ENCODE assay signal across 16 mouse cellular contexts in the genomic region with DNA sequence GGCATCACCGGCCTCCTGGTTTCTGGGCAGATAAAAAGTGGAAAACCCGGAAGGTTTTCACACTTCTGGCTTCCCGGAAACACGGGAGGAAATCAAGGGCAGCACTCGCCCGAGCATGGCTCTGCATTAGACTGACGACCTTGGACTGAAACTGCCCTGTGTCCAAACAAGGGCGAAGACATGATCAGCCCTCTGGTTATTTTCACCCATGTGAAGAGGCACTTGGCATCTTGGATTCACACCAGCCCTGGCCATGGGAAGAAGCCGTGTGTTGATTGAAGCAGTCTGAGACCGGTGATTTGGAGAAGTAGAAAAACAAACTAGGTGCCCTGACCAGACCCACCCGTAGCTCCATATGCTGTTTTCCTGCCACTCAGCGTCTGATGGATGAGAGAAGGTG.
DNase-seq lines count a peak whose midpoint lies in the region; ATAC-seq and TF ChIP-seq lines count a peak whose summit lies in the region.
"Had no signal": no experiment of that assay in that cellular context is flagged by ENCODE, and none has a peak within 500 bp of the region (broad histone marks: within the 10 kb centered on the region; RNA-seq: fewer than 3 reads in every experiment).

No protein-coding gene starts in this region.

- H3K4me1 ChIP-seq in heart, embryonic 16.5 days (ENCODE audit: control insufficient read depth, insufficient read depth, low read length), result peaks cover 16% of the 10 kb centered on the region; the same call in 1 of the 2 replicates
- no peaks in the 10 kb centered on the region for H3K4me1 ChIP-seq in kidney, embryonic 14.5 days (ENCODE audit: control insufficient read depth, insufficient read depth, low read length)
- H3K4me1 ChIP-seq: forebrain, embryonic 10.5 days; megakaryocyte, embryonic 14.5 days; neural tube, embryonic 12.5 days had no signal

- H3K27ac ChIP-seq in left cerebral cortex, adult 2 months, result peak overlapping the region; percentile 61
- H3K27ac ChIP-seq in heart, embryonic 16.5 days (ENCODE audit: low read length), result peak overlapping the region; percentile 98
- H3K27ac ChIP-seq in kidney, embryonic 14.5 days (ENCODE audit: low read depth, low read length), result no peak overlapping the region
- H3K27ac ChIP-seq: forebrain, embryonic 10.5 days; hindbrain, postnatal 0 days; limb, embryonic 12.5 days; neural tube, embryonic 12.5 days had no signal

- H3K36me3 ChIP-seq in heart, embryonic 16.5 days (ENCODE audit: control insufficient read depth, insufficient read depth), result no peaks in the 10 kb centered on the region
- H3K36me3 ChIP-seq in kidney, embryonic 14.5 days (ENCODE audit: control insufficient read depth, insufficient read depth, low read length), result no peaks in the 10 kb centered on the region
- H3K36me3 ChIP-seq: forebrain, embryonic 10.5 days; limb, embryonic 12.5 days; neural tube, embryonic 12.5 days had no signal

- no peak for TF ChIP-seq CTCF in left cerebral cortex, adult 2 months (IDR thresholded peaks at IDR 0.05)

- H3K27me3 ChIP-seq in heart, embryonic 16.5 days (ENCODE audit: control insufficient read depth, insufficient read depth, low read length), result no peaks in the 10 kb centered on the region
- no peaks in the 10 kb centered on the region for H3K27me3 ChIP-seq in kidney, embryonic 14.5 days (ENCODE audit: control insufficient read depth, insufficient read depth, low read length)
- H3K27me3 ChIP-seq: limb, embryonic 12.5 days; megakaryocyte, embryonic 14.5 days; neural tube, embryonic 12.5 days had no signal

- 26% methylated on average over 12 of the region's 12 CpGs for WGBS in heart, embryonic 16.5 days
- 43% methylated on average over 12 of the region's 12 CpGs for WGBS in kidney, embryonic 14.5 days

- H3K9ac ChIP-seq in heart, embryonic 16.5 days (ENCODE audit: low read length), result peak overlapping the region; percentile 54
- H3K9ac ChIP-seq in kidney, embryonic 14.5 days (ENCODE audit: low read depth, low read length), result no peak overlapping the region
- H3K9ac ChIP-seq: limb, embryonic 12.5 days; neural tube, embryonic 12.5 days had no signal

- no peak overlapping the region for H3K4me3 ChIP-seq in left cerebral cortex, adult 2 months
- H3K4me3 ChIP-seq in heart, embryonic 16.5 days (ENCODE audit: low read length), result peak overlapping the region; percentile 35
- H3K4me3 ChIP-seq in kidney, embryonic 14.5 days (ENCODE audit: low read length), result no peak overlapping the region
- H3K4me3 ChIP-seq: forebrain, embryonic 10.5 days; limb, embryonic 12.5 days; megakaryocyte, embryonic 14.5 days; neural tube, embryonic 12.5 days had no signal

- intact Hi-C loops in left cerebral cortex, adult 2 months (cut with DNase I), result loop anchor here (5.0 kb wide), 1 partner anchor 38 kb away; no protein-coding TSS in a partner anchor
- intact Hi-C loops in left cerebral cortex, postnatal 4 days (cut with DNase I), result no loop called here

- DNase-seq in left cerebral cortex, adult 2 months (ENCODE audit: extremely low spot score in 1 of 2, low spot score in 2 of 2), result no peak
- no peak for DNase-seq in left cerebral cortex, postnatal 4 days
- peak; percentile 38 for DNase-seq in heart, adult 8-10 months (ENCODE audit: low spot score)
- no peak for DNase-seq in right cerebral cortex, adult 18-20 months
- DNase-seq in adrenal gland, postnatal 4 days (ENCODE audit: low spot score in 2 of 2), result no peak
- no peak for DNase-seq in adrenal gland, postnatal 25 days
- DNase-seq: B cell, adult 2 months; cerebellum, adult 18-20 months; right cerebral cortex, postnatal 4 days had no signal

- ATAC-seq in heart, embryonic 16.5 days (replicated peaks; ENCODE audit: extremely low read depth, insufficient read depth, low FRiP score), result peak; percentile 88
- 0 out of 2 replicates have a peak, but pooled peaks have one; percentile 20 for ATAC-seq in kidney, embryonic 14.5 days (ENCODE audit: low FRiP score, low TSS enrichment)
- ATAC-seq: hindbrain, postnatal 0 days had no signal

- H3K9me3 ChIP-seq in heart, embryonic 16.5 days (replicated peaks; ENCODE audit: control insufficient read depth, low read length), result no peaks in the 10 kb centered on the region
- no peaks in the 10 kb centered on the region for H3K9me3 ChIP-seq in kidney, embryonic 14.5 days (ENCODE audit: control insufficient read depth, low read length)
- H3K9me3 ChIP-seq: forebrain, embryonic 10.5 days; limb, embryonic 12.5 days; neural tube, embryonic 12.5 days had no signal

- peak overlapping the region; percentile 57 for H3K4me2 ChIP-seq in heart, embryonic 16.5 days (ENCODE audit: low read depth, low read length)
- no peak overlapping the region for H3K4me2 ChIP-seq in kidney, embryonic 14.5 days (replicated peaks; ENCODE audit: low read depth, low read length)
- H3K4me2 ChIP-seq: limb, embryonic 12.5 days; neural tube, embryonic 12.5 days had no signal
